Mouse (Mus musculus): ENCODE measurements around the gene Smim7.

DNA sequence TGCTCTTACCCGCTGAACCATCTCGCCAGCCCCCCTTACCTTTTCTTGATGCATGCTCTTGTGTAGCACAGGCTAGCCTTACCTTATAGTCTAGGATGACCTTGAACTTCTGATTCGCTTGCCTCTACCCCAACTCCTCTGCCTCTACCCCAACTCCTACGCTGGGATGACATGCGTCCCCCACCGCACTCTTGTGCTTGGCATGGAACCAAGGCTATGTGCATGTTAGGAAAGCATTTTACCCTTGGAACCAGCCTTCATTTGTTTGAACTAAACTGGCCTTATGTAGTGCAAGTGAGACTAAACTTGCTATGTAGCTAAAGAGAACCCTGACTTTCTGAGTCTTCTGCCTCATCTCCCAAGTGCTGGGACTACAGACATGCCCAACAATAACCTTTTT, 5.0 kb upstream of the Smim7 start:
- TF ChIP-seq CTCF (IDR thresholded peaks at IDR 0.05; ENCODE audit: low read depth) = no peak
- no peak for TF ChIP-seq EP300 (IDR thresholded peaks at IDR 0.05; ENCODE audit: low read depth)
